Mouse (Mus musculus) heart, postnatal 4 days (tissue): ENCODE measurements around the gene Tssk4. TPM values are rescaled to one million over a fixed set of nuclear protein-coding genes. Genes with fewer than 3 reads are reported as not detected.

ENCODE experiments used
- DNase-seq: peaks from one replicate; pipeline ENCODE4 v3.0.0; 2021
- total RNA-seq, 2 experiments: library from RNA; stranded (reverse); gene quantifications; 2 replicates each; pipeline ENCODE4 v1.2.3; 2021

Tssk4 gene
- total RNA-seq, 2 experiments from 2014 or later: 1.1 to 1.2 TPM

DNA sequence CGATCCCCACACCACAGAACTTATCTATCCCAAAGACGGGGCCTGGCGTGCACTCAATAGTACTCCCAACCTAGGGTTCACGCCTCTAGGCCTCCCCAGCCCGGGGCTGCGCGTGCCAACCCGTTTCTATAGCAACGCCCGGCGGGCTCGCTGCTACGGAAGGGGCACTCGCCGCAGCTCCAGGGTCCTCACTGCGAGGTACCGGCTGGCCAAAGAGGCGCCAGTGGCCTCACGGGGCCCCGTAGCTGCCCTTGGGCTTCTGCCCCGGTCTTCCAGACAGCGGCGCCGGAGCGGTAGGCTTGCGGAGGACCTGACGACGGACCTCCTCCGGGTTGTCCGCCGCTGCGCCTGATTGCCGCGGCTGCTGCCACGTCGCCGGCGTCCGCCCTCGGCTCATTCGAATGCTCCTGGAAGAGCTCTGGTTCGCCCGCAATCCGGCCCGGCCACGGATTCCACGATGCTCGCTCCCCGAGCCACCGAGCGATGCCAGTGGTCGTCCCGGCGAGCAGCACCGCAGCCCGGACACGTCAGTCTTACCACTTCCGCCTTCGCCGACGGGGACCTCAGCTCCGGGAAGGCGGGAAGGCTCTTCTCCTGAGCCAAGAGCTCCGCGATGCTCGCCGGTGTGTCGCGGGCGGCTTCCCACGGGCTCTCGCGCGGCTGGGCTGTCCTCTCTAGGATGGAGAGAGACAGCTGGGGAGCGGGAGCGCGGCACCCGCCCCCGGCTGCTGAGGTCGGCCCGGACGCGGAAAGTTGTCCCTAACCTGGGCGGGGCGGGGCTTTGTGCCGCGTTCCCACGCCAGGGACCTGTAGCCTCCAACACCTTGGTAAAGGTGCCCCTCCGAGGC is 6.7 kb upstream of the Tssk4 start, which contains the start of gene Tm9sf1:
Gene Tm9sf1 (minus strand): TSS at position 747 of the 848 bp plus-strand sequence.
- DNase-seq: peak; percentile 86

GRCm38 (mm10) chr14:55644261-55644888 is 5.6 kb upstream of the Tssk4 start:
- DNase-seq: peak; percentile 18

GRCm38 (mm10) chr14:55651528-55651927 is 1.5 kb downstream of the Tssk4 start:
- no peak for DNase-seq

DNA sequence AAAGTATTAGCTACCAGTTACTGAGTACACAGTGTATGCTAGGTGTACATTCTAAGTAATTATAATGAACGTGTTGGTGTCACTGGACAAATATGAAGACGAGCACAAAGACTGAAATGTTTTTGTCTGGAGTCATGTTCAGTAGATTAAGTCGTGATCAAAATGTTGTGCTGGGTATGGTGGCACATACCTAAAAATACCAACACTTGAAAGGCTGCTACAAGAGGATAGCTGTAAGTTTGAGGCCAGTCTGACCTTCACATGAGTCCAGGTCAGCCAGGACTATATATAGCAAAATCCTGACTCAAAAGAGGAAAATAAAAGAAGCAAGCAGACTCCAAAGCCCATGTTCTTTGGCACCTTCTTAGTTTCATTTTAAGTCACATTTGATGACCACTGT is 7.0 kb downstream of the Tssk4 start:
- DNase-seq: no peak

- no peak for DNase-seq
Measured at GRCm38 (mm10) chr14:55658011-55658410, 8.0 kb downstream of the Tssk4 start.

GRCm38 (mm10) chr14:55659960-55660573 is 10.1 kb downstream of the Tssk4 start, which contains the start of gene Mdp1:
Gene Mdp1, minus strand, starts transcription at chr14:55660508.
- peak; percentile 83 for DNase-seq

GRCm38 (mm10) chr14:55660636-55661035 is 10.7 kb downstream of the Tssk4 start:
- DNase-seq: no peak

- no peak for DNase-seq
Measured at GRCm38 (mm10) chr14:55671486-55671832, 21.5 kb downstream of the Tssk4 start.

DNA sequence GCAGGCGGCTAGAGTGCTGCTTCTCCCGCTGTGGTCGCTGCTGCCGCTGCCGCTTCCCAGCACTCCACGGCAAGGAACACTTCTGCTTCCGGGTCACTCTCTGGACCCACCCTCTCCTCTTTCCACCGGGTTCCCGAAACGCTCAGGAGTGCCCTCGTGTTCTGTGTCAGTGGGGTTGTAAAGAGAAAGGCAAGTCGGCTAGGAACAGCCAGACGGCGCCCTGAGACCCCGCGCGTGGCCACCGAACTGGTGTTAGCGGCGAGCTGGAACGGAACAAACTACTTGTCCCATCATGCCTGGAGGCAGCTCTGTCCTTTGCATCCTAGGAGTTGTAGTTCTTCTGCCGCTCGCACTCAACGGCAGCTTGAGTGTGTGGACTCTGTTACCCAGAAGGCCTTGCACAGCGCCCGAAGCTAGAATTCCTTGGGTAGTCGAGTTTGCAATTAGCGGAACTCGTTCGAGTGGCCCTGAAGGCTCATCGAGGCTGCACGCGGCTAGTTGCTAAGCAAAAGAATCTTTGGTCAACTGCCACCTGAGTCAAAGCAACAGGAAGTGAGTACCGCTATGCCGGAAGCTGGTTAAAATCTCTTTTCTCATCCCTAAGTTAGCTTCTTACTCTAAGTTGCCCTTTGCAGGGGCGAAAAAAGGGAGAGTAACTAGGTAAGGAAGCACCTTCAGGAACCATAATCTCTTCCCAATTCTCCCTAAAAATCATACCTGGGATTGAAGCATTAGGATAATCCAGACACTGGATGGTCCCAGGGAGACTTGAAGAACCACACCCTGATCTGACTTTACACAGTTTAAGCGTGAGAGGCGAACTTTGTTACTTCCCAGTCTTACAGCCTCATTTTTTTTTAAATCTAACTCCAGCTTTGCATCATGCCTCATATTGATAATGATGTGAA is 22.1 kb downstream of the Tssk4 start, which contains the start of the genes Gmpr2 and Nedd8:
Gene Gmpr2 (plus strand): TSS at position 109 of the 908 bp plus-strand sequence.
Gene Nedd8 (minus strand): TSS at position 292 of the 908 bp plus-strand sequence.
- peak; percentile 86 for DNase-seq

DNA sequence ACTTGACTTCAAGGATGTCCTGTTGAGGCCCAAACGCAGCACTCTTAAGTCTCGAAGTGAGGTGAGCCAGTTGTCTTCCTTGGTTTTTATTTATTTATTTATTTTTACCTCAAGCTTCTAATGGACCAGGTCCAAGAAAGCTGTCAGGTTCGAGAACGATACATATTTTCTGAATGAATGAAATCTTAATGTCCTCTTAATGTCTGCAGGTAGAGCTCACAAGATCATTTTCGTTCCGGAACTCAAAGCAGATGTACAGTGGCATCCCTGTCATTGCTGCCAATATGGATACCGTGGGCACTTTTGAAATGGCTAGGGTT is 22.7 kb downstream of the Tssk4 start:
- no peak for DNase-seq

DNA sequence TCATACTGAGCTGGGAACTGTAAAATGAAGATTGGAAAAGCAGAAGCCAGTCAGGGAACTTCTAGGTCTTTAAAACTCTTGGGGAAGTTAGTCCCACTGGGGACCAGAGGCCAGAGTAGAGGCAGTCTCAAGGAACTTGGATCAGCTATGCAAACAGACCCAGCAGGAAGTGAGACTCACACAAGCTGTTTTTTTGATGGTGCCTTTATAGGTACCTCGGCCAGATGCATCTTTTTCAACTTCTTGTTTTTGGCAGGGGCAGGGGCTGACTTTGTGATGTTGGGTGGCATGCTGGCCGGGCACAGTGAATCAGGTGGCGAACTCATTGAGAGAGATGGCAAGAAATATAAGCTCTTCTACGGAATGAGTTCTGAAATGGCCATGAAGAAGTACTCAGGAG is 27.6 kb downstream of the Tssk4 start:
- DNase-seq: no peak

DNA sequence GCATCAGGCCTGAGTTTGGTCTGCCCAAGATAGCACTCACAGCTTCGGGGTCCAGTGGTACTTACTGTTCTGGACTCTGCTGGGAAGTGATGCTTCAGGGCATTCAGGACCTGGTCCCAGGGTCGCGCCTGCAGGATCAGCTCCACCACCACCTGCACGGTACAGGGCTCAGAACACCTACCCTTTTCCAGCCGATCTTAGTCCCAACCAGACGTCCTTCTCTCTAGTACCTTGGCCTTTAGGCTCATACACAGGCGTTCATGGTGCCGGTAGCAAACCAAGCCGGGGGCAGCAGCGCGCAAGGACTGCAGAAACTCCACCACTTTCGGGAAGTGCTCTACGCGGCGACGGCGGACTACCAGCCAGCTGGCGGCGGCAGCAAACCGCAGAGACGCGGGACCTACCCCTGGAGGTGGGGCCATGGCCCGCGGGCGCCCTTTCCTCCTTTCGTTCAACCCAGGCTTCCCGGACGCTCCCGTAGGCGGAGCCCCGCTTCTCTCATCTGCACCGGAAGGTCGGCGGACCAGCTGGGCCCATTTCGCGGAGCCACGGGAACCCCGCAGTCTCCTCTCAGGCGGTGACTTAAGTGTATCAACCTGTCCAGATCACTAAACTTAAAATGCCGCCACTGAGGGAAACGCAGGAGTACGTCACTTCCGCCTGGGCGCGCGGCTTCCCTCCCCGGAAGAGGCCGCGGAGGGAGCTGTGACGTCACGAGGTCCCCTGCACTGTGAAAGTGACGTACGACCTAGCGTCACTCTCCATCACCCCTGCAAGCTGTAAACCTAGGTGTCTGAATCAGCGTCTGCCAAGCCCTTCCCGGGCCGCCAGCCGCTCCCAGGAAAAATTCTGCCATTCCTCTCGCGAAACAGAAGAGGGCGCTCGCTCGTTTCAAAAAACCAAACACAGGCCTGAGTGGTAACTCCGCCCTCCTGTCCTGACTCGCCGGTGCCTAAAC is 31.5 kb downstream of the Tssk4 start, which contains the start of gene Tinf2:
Gene Tinf2 (minus strand): TSS at position 661 of the 958 bp plus-strand sequence.
- peak; percentile 92 for DNase-seq

GRCm38 (mm10) chr14:55682118-55682493 is 32.1 kb downstream of the Tssk4 start:
- DNase-seq: no peak

DNA sequence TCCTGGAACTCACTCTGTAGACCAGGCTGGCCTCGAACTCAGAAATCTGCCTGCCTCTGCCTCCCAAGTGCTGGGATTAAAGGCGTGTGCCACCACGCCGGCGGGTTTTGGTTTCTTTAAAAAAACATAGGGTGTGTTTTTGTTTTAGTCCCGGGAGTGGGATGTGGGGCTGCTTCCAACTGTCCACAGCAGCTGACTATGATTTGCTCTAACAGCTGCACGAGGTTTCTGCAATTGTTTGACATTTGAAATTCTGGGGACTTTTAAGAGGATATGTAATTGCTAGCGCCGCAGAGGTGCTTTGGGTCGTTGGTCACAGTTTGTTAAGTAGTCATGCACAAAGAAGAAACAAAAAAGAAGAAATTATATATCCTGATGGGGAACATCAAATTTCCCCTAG is 39.4 kb downstream of the Tssk4 start:
- DNase-seq: no peak

- DNase-seq: no peak
Measured at GRCm38 (mm10) chr14:55697226-55697625, 47.2 kb downstream of the Tssk4 start.

DNA sequence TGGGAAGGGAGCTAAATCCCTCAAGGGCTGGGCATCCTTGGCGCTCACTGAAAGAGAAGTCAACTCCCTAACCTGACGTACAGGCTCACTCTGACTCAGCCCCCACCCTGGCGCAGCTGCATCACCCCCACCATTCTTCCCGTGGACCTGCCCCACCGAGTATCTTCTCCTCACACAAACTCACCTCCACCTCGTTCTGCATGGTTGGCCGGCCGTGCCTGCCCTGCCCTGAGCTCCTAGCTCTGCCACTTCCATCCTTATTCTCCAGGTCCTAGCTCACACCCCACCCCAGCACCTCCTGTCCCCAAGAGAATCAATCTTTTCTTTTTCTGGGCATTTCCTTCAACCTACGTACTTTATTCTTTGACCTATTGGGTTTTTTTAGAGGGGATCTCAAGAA is 51.1 kb downstream of the Tssk4 start:
- DNase-seq: no peak

Other genes starting within 250 kb of the Tssk4 start
- 100 to 1,000 TPM; 102 to 115 TPM for gene Dhrs4, start 171.4 kb upstream of the Tssk4 start, total RNA-seq
- 1 to 10 TPM; 2.9 to 5.9 TPM for gene Carmil3, start 159.5 kb upstream of the Tssk4 start, total RNA-seq
- under 1 TPM in 1 of 2 experiments, not detected in 1; 0.12 TPM for gene Cpne6, start 139.7 kb upstream of the Tssk4 start, total RNA-seq
- gene Nrl, start 125.2 kb upstream of the Tssk4 start, total RNA-seq: not detected
- 10 to 100 TPM; 19.7 to 21.5 TPM for gene Pck2, start 109.9 kb upstream of the Tssk4 start, total RNA-seq
- gene Dcaf11, start 90.2 kb upstream of the Tssk4 start, total RNA-seq: 10 to 100 TPM; 60.8 to 63.0 TPM
- gene A730061H03Rik, start 89.8 kb upstream of the Tssk4 start, total RNA-seq: not detected
- gene Fitm1, start 74.6 kb upstream of the Tssk4 start, total RNA-seq: 100 to 1,000 TPM; 122 to 152 TPM
- gene Psme1, start 72.1 kb upstream of the Tssk4 start, total RNA-seq: 100 to 1,000 TPM; 232 to 244 TPM
- 10 to 100 TPM; 37.3 to 40.1 TPM for gene Emc9, start 64.9 kb upstream of the Tssk4 start, total RNA-seq
- 100 to 1,000 TPM; 127 to 153 TPM for gene Psme2, start 59.1 kb upstream of the Tssk4 start, total RNA-seq
- gene Rnf31, start 58.5 kb upstream of the Tssk4 start, total RNA-seq: 10 to 100 TPM; 25.9 to 27.9 TPM
- 1 to 10 TPM; 7.6 to 9.9 TPM for gene Irf9, start 46.6 kb upstream of the Tssk4 start, total RNA-seq
- under 1 TPM; 0.43 to 0.54 TPM for gene Rec8, start 32.1 kb upstream of the Tssk4 start, total RNA-seq
- 10 to 100 TPM; 64.6 to 67.1 TPM for gene Ipo4, start 14.2 kb upstream of the Tssk4 start, total RNA-seq
- gene Gm49378, start 12.3 kb upstream of the Tssk4 start, total RNA-seq: 1 to 10 TPM; 3.7 to 4.3 TPM
- 10 to 100 TPM; 60.1 to 72.3 TPM for gene Tm9sf1, start 6.4 kb upstream of the Tssk4 start, total RNA-seq
- 10 to 100 TPM; 63.2 to 66.7 TPM for gene Mdp1, start 10.3 kb downstream of the Tssk4 start, total RNA-seq
- gene Gmpr2, start 21.8 kb downstream of the Tssk4 start, total RNA-seq: 10 to 100 TPM; 16.6 to 21.0 TPM
- gene Nedd8, start 21.9 kb downstream of the Tssk4 start, total RNA-seq: 100 to 1,000 TPM; 296 to 328 TPM
- gene Tinf2, start 31.6 kb downstream of the Tssk4 start, total RNA-seq: 10 to 100 TPM; 23.4 to 25.7 TPM
- under 1 TPM; 0.20 to 0.50 TPM for gene Tgm1, start 63.7 kb downstream of the Tssk4 start, total RNA-seq
- gene Rabggta, start 72.1 kb downstream of the Tssk4 start, total RNA-seq: 10 to 100 TPM; 13.1 to 13.9 TPM
- gene Dhrs1, start 95.5 kb downstream of the Tssk4 start, total RNA-seq: 10 to 100 TPM; 46.0 to 51.4 TPM
- gene Nop9, start 95.5 kb downstream of the Tssk4 start, total RNA-seq: 10 to 100 TPM; 17.8 to 18.3 TPM
- 1 to 10 TPM; 1.2 to 2.2 TPM for gene Cideb, start 108.3 kb downstream of the Tssk4 start, total RNA-seq
- under 1 TPM; 0.11 to 0.26 TPM for gene Ltb4r2, start 111.2 kb downstream of the Tssk4 start, total RNA-seq
- under 1 TPM; 0.50 TPM for gene Ltb4r1, start 115.8 kb downstream of the Tssk4 start, total RNA-seq
- gene Adcy4, start 133.9 kb downstream of the Tssk4 start, total RNA-seq: 10 to 100 TPM; 18.9 to 22.3 TPM
- 10 to 100 TPM; 10.6 to 14.0 TPM for gene Ripk3, start 138.7 kb downstream of the Tssk4 start, total RNA-seq
- gene Nfatc4, start 173.0 kb downstream of the Tssk4 start, total RNA-seq: 10 to 100 TPM; 12.7 to 13.3 TPM
- 10 to 100 TPM; 36.0 to 36.3 TPM for gene Nynrin, start 203.8 kb downstream of the Tssk4 start, total RNA-seq
- under 1 TPM; 0.62 to 0.65 TPM for gene Cbln3, start 234.2 kb downstream of the Tssk4 start, total RNA-seq
- 10 to 100 TPM; 11.6 to 12.0 TPM for gene Khnyn, start 234.8 kb downstream of the Tssk4 start, total RNA-seq